Mouse (Mus musculus): ENCODE measurements at regions not wholly inside any gene's neighbourhood (a gene's known extent, or its start where the extent isn't known, plus 50 kb on each side); places are given as distances from the start of the nearest gene placed in this dataset.

DNA sequence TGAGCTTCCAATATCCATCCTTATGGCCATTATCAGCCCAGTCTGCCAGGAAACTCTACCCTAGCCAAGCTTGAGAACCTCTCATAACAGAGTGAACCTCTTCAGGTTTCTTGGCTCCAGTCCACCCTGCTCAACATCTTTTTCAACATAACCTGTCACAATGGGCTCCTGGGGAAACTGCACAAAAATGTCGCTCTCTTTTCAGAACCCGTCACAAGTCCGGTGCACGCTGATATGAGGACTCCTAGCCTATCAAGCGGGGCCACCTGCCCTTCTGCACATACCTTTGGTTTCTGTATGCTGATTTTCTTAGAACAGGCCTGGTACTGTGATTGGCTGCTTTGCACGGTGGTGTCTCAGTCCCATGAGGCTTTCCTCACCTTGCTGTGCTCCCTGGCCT, 216.9 kb downstream of the Pik3r1 start:
- 84% methylated on average over 6 of the region's 6 CpGs for WGBS (ENCODE audit: insufficient replicate concordance)
- no peak overlapping the region for H3K9ac ChIP-seq (ENCODE audit: low read depth, low read length)

DNA sequence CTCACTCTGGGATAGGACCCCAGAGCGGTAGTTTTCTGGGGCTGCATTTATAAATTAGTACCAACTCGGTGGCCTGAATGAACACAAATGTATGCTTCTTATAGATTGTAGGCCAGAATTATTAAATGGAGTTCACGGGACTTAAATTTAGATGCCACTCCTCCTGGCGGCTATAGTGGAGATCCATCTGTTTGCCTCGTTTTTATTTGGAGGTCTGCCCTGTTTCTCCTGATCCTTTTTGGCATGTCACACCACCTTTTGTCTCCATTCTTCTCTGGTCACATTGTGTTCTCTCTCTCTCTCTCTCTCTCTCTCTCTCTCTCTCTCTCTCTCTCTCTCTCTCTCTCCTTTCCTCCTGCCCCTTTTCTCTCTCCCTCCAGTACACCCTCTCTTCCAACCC, 217.5 kb downstream of the Pik3r1 start:
- H3K4me1 ChIP-seq (ENCODE audit: control insufficient read depth, insufficient read depth, low read length) = peaks cover 4% of the 10 kb centered on the region; the same call in 1 of the 2 replicates
- 90% methylated on average over 5 of the region's 5 CpGs for WGBS (ENCODE audit: insufficient replicate concordance)
- ATAC-seq (replicated peaks; ENCODE audit: insufficient number of reproducible peaks, low FRiP score, low TSS enrichment) = no peak

More for the DNA sequence above, 216.9 kb downstream of the Pik3r1 start:
- H3K9me3 ChIP-seq (replicated peaks; ENCODE audit: control insufficient read depth, low read length) = no peaks in the 10 kb centered on the region
- peak; percentile 61 for ATAC-seq (replicated peaks; ENCODE audit: insufficient number of reproducible peaks, low FRiP score, low TSS enrichment)
- no peaks in the 10 kb centered on the region; the same call in 1 of the 2 replicates for H3K4me1 ChIP-seq (ENCODE audit: control insufficient read depth, insufficient read depth, low read length)
- H3K4me2 ChIP-seq = no peak overlapping the region; the same call in 1 of the 2 replicates
- H3K27me3 ChIP-seq (ENCODE audit: control insufficient read depth, insufficient read depth, low read length) = no peaks in the 10 kb centered on the region
- H3K36me3 ChIP-seq (ENCODE audit: control insufficient read depth, insufficient read depth, low read length) = no peaks in the 10 kb centered on the region
- no peak overlapping the region for H3K27ac ChIP-seq (ENCODE audit: low read depth, low read length)
- H3K4me3 ChIP-seq (ENCODE audit: low read depth, low read length) = no peak overlapping the region

DNA sequence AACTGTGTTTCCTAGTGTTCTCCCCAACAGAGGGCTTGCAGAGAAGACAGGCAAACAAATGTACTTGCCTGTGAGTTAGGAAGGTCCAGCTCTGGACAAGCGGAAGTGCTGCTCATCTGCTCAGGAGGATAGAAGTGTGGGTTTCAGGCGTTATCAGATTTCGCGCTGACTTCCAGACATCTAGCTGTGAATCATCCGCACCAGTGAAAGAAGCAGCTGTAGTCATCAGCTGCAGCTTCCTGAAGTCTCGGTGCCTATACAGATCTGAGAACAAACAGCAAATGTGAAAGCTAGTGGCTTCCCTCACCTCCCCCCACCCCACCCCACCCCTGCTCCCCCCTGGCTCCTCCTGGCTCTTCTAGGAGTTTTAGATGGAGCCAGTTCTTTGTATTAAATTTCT, 220.1 kb downstream of the Pik3r1 start:
- Histone ChIP-seq H3K27ac (ENCODE audit: low read depth, low read length) (no peak overlapping the region), H3K4me2 (no peak overlapping the region), H3K4me3 (ENCODE audit: low read depth, low read length) (no peak overlapping the region), H3K27me3 (ENCODE audit: control insufficient read depth, insufficient read depth, low read length) (no peaks in the 10 kb centered on the region), H3K9me3 (replicated peaks; ENCODE audit: control insufficient read depth, low read length) (no peaks in the 10 kb centered on the region), H3K4me1 (ENCODE audit: control insufficient read depth, insufficient read depth, low read length) (peaks cover 4% of the 10 kb centered on the region; the same call in 1 of the 2 replicates), H3K36me3 (ENCODE audit: control insufficient read depth, insufficient read depth, low read length) (no peaks in the 10 kb centered on the region), H3K9ac (ENCODE audit: low read depth, low read length) (no peak overlapping the region)
- WGBS (ENCODE audit: insufficient replicate concordance) = 25% methylated on average over 6 of the region's 6 CpGs
- ATAC-seq (replicated peaks; ENCODE audit: insufficient number of reproducible peaks, low FRiP score, low TSS enrichment) = no peak

More for the DNA sequence above, 217.5 kb downstream of the Pik3r1 start:
- no peak overlapping the region for H3K4me2 ChIP-seq
- H3K36me3 ChIP-seq (ENCODE audit: control insufficient read depth, insufficient read depth, low read length) = no peaks in the 10 kb centered on the region
- no peak overlapping the region for H3K4me3 ChIP-seq (ENCODE audit: low read depth, low read length)
- no peaks in the 10 kb centered on the region for H3K9me3 ChIP-seq (replicated peaks; ENCODE audit: control insufficient read depth, low read length)
- no peaks in the 10 kb centered on the region for H3K27me3 ChIP-seq (ENCODE audit: control insufficient read depth, insufficient read depth, low read length)
- H3K9ac ChIP-seq (ENCODE audit: low read depth, low read length) = no peak overlapping the region
- no peak overlapping the region for H3K27ac ChIP-seq (ENCODE audit: low read depth, low read length)

DNA sequence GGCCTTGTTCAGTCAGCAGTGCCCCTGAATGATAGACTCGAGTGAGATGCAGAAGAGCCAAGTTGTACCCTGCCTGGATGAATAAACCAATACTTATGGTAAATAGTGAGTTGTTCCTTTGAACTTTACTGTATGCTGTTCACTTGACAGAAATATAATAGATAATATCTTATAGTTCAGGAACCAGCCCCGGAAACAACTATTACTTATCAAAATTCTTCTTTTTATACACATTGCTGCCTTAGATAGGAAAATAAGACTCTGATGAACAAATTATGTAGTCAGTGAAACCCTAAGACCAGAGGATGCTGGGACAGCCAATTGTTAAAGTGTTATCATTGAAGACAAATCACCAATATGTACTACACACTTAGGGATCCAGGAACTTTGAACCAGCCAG, 220.7 kb downstream of the Pik3r1 start:
- ATAC-seq (replicated peaks; ENCODE audit: insufficient number of reproducible peaks, low FRiP score, low TSS enrichment) = no peak
- WGBS (ENCODE audit: insufficient replicate concordance) = 83% methylated on average over 2 of the region's 2 CpGs
- Histone ChIP-seq H3K27ac (ENCODE audit: low read depth, low read length) (no peak overlapping the region), H3K4me2 (no peak overlapping the region), H3K4me3 (ENCODE audit: low read depth, low read length) (no peak overlapping the region), H3K36me3 (ENCODE audit: control insufficient read depth, insufficient read depth, low read length) (no peaks in the 10 kb centered on the region), H3K9me3 (replicated peaks; ENCODE audit: control insufficient read depth, low read length) (no peaks in the 10 kb centered on the region), H3K9ac (ENCODE audit: low read depth, low read length) (no peak overlapping the region), H3K4me1 (ENCODE audit: control insufficient read depth, insufficient read depth, low read length) (peaks cover 4% of the 10 kb centered on the region; the same call in 1 of the 2 replicates), H3K27me3 (ENCODE audit: control insufficient read depth, insufficient read depth, low read length) (no peaks in the 10 kb centered on the region)

DNA sequence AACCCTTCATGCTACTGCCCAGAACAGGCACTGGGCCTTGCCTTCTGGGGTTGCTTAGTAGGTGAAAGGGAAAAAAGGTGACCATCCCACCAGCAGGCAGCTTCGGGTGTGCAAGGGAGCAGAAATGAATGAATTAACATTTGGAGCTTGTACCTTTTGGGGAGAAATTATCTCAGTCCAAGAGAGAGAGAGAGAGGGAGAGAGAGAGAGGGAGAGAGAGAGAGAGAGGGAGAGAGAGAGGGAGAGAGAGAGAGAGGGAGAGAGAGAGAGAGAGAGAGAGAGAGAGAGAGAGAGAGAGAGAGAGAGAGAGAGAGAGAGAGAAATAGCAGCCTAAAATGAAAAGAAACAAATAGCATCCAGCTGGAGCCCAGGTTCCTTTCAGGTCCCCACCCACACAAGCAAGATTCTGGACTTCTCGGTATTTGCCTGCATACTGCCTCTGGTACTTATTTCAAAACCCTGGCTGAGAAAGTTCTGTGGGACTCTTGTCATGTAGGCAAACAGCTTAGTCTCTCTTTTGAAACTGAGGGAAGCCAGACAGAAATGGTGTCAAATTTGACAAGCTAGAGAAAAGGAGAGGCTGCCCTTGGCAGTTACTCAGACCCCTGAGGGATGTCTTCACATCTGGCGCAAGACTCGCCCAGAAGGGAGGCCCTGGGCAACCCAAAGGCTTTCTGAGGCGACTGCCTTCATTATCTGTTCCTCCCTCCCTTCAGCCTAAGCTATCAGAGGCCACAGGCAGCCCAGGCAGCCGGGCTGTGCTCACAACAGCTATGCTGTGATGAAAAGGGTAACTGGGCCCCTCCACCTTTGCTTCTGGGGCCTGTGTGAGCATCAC, 222.5 kb downstream of the Pik3r1 start:
- H3K9me3 ChIP-seq (replicated peaks; ENCODE audit: control insufficient read depth, low read length) = no peaks in the 10 kb centered on the region
- no peak overlapping the region for H3K4me3 ChIP-seq (ENCODE audit: low read depth, low read length)
- 26% methylated on average over 6 of the region's 6 CpGs for WGBS (ENCODE audit: insufficient replicate concordance)
- H3K4me1 ChIP-seq (ENCODE audit: control insufficient read depth, insufficient read depth, low read length) = peaks cover 4% of the 10 kb centered on the region; the same call in 1 of the 2 replicates
- H3K4me2 ChIP-seq = peak overlapping the region; percentile 16; the same call in 1 of the 2 replicates
- H3K27ac ChIP-seq (ENCODE audit: low read depth, low read length) = peak overlapping the region; percentile 74
- no peaks in the 10 kb centered on the region for H3K36me3 ChIP-seq (ENCODE audit: control insufficient read depth, insufficient read depth, low read length)
- peak; percentile 96 for ATAC-seq (replicated peaks; ENCODE audit: insufficient number of reproducible peaks, low FRiP score, low TSS enrichment)
- no peak overlapping the region for H3K9ac ChIP-seq (ENCODE audit: low read depth, low read length)
- no peaks in the 10 kb centered on the region for H3K27me3 ChIP-seq (ENCODE audit: control insufficient read depth, insufficient read depth, low read length)

DNA sequence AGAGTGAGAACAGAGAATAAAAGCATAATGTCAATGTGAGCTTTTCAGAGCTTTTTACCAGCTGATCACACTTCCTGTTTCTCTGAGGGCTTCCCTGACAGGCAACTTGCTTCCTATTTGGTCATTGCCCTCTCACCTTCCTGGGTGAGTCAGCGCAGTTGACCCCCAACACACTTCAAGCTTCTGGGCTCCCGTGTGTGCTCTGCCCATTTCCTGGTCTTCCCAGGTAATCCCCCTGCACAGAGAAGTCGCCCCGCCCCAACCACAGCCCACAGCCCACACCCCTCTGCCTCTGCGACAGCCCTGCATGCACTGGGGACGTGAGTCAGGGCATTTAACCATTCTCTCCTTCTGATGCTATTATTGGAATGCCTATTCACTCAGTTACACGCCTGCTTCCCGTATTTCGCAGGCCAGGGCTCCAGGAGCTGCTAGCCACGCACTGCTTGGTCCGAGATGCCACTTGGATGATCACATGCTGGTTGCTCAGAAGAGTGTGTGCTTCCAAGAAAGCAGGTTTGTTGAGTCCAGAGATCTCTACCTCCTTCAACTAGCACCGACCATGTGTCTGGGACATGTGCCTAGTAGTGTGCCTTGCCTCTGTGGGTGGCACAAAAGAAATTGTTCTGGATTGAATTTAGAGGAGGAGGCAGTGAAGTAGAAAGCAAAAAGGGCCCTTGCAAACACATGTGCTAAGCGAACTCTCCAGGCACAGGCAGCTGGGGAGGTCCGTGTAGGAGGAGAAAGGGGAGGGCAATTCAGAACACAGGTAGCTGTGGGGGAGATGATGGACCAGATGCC, 227.4 kb downstream of the Pik3r1 start:
- Histone ChIP-seq H3K4me2 (peak overlapping the region; percentile 44), H3K4me1 (ENCODE audit: control insufficient read depth, insufficient read depth, low read length) (no peaks in the 10 kb centered on the region), H3K9ac (ENCODE audit: low read depth, low read length) (no peak overlapping the region), H3K4me3 (ENCODE audit: low read depth, low read length) (no peak overlapping the region), H3K36me3 (ENCODE audit: control insufficient read depth, insufficient read depth, low read length) (no peaks in the 10 kb centered on the region), H3K27ac (ENCODE audit: low read depth, low read length) (no peak overlapping the region), H3K9me3 (replicated peaks; ENCODE audit: control insufficient read depth, low read length) (no peaks in the 10 kb centered on the region), H3K27me3 (ENCODE audit: control insufficient read depth, insufficient read depth, low read length) (no peaks in the 10 kb centered on the region)
- 0 out of 2 replicates have a peak, but pooled peaks have one; percentile 52 for ATAC-seq (replicated peaks; ENCODE audit: insufficient number of reproducible peaks, low FRiP score, low TSS enrichment)
- 36% methylated on average over 14 of the region's 14 CpGs for WGBS (ENCODE audit: insufficient replicate concordance)

DNA sequence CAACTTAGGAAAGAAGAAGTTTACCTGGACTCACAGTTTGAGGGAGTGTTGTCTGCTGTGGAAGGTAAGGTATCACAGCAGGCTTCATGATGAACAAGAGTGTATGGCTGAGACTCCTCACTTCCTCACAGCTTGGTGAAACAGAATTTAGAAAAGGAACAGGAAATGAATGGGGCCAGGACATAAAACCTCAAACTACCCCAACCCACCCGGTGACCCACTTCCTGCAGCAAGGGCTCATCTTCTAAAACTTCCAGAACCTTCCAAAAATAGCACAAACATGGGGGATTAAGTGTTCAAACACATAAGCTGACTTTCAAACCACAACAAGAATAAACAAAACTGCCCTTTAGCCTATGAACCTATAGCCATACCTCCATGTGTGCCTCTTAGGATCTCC, 229.9 kb downstream of the Pik3r1 start:
- 66% methylated on average over 1 of the region's 1 CpGs for WGBS (ENCODE audit: insufficient replicate concordance)
- no peak for ATAC-seq (replicated peaks; ENCODE audit: insufficient number of reproducible peaks, low FRiP score, low TSS enrichment)

DNA sequence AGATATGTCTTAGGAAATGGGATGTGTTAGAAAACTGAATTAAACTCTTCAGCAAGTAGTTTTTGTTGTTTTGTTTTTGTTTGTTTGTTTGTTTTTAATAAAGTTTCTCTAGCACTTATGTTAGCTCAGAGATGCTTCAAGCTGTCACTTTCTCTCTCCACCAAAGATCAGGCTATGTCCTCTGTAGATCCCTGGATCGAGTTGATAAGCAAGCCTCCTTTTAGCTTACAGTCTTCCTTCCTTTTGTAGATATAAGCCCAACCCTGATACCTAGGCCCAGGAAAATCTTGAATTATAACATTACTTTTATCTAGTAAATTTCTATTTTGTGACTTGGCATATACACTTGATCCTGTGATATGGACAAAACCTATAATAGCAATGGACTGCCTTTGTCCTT, 232.0 kb downstream of the Pik3r1 start:
- no peaks in the 10 kb centered on the region for H3K27me3 ChIP-seq (ENCODE audit: control insufficient read depth, insufficient read depth, low read length)
- no peak overlapping the region for H3K4me2 ChIP-seq
- H3K27ac ChIP-seq (ENCODE audit: low read depth, low read length) = no peak overlapping the region
- no peak overlapping the region for H3K4me3 ChIP-seq (ENCODE audit: low read depth, low read length)
- 81% methylated on average over 1 of the region's 1 CpGs for WGBS (ENCODE audit: insufficient replicate concordance)
- ATAC-seq (replicated peaks; ENCODE audit: insufficient number of reproducible peaks, low FRiP score, low TSS enrichment) = no peak
- H3K4me1 ChIP-seq (ENCODE audit: control insufficient read depth, insufficient read depth, low read length) = no peaks in the 10 kb centered on the region
- H3K9me3 ChIP-seq (replicated peaks; ENCODE audit: control insufficient read depth, low read length) = no peaks in the 10 kb centered on the region
- no peaks in the 10 kb centered on the region for H3K36me3 ChIP-seq (ENCODE audit: control insufficient read depth, insufficient read depth, low read length)
- H3K9ac ChIP-seq (ENCODE audit: low read depth, low read length) = no peak overlapping the region

More for the DNA sequence above, 229.9 kb downstream of the Pik3r1 start:
- no peaks in the 10 kb centered on the region for H3K9me3 ChIP-seq (replicated peaks; ENCODE audit: control insufficient read depth, low read length)
- no peak overlapping the region for H3K27ac ChIP-seq (ENCODE audit: low read depth, low read length)
- H3K27me3 ChIP-seq (ENCODE audit: control insufficient read depth, insufficient read depth, low read length) = no peaks in the 10 kb centered on the region
- H3K4me1 ChIP-seq (ENCODE audit: control insufficient read depth, insufficient read depth, low read length) = no peaks in the 10 kb centered on the region
- H3K4me3 ChIP-seq (ENCODE audit: low read depth, low read length) = no peak overlapping the region
- H3K4me2 ChIP-seq = no peak overlapping the region
- H3K36me3 ChIP-seq (ENCODE audit: control insufficient read depth, insufficient read depth, low read length) = no peaks in the 10 kb centered on the region
- H3K9ac ChIP-seq (ENCODE audit: low read depth, low read length) = no peak overlapping the region
